Mouse (Mus musculus) embryonic facial prominence, embryonic 11.5 days (tissue): Measurements from ENCODE around the gene Gna14. TPM values are rescaled to one million over a fixed set of nuclear protein-coding genes. Genes with fewer than 3 reads are reported as not detected.

Experiments
- ATAC-seq: fragments of 200-750 bp; cut with Nextera tagmentation; replicated peaks from 2 replicates; pipeline ENCODE4 v1.8.0; 2017; ENCODE audit warnings: low read depth; ENCODE audit not compliant: insufficient number of reproducible peaks, low FRiP score, low TSS enrichment
- DNase-seq: peaks from one replicate; pipeline ENCODE4 v3.0.0-alpha.2; 2015; ENCODE audit warnings: low spot score
- H3K27ac ChIP-seq: fragments of 300-500 bp; sonication (generic); replicated peaks from 2 replicates; pipeline ENCODE4 v1.5.1; 2014; ENCODE audit warnings: mild to moderate bottlenecking, low read depth, low read length, control low read depth
- H3K27me3 ChIP-seq: fragments of 300-500 bp; sonication (generic); 2 replicates; pipeline ENCODE4 v1.6.1; 2014; ENCODE audit warnings: mild to moderate bottlenecking, low read length, moderate library complexity, mixed read lengths; ENCODE audit not compliant: control insufficient read depth, insufficient read depth
- H3K36me3 ChIP-seq: fragments of 300-500 bp; sonication (generic); replicated peaks from 2 replicates; pipeline ENCODE4 v1.6.1; 2014; ENCODE audit warnings: low read depth, mild to moderate bottlenecking, low read length, moderate library complexity, mixed read lengths; ENCODE audit not compliant: control insufficient read depth, insufficient read depth
- H3K4me1 ChIP-seq: fragments of 300-500 bp; sonication (generic); 2 replicates; pipeline ENCODE4 v1.6.1; 2014; ENCODE audit warnings: low read length, mixed read lengths; ENCODE audit not compliant: control insufficient read depth, insufficient read depth
- H3K4me2 ChIP-seq: fragments of 300-500 bp; sonication (generic); 2 replicates; pipeline ENCODE4 v1.6.1; 2014; ENCODE audit warnings: low read depth, mild to moderate bottlenecking, control low read depth, low read length, moderate library complexity
- H3K4me3 ChIP-seq: fragments of 300-500 bp; sonication (generic); 2 replicates; pipeline ENCODE4 v1.5.1; 2014; ENCODE audit warnings: low read depth, low read length, control low read depth
- H3K9ac ChIP-seq: fragments of 300-500 bp; sonication (generic); replicated peaks from 2 replicates; pipeline ENCODE4 v1.6.1; 2014; ENCODE audit warnings: mild to moderate bottlenecking, control low read depth, low read length
- H3K9me3 ChIP-seq: fragments of 300-500 bp; sonication (generic); replicated peaks from 2 replicates; pipeline ENCODE4 v1.6.1; 2016; ENCODE audit warnings: mild to moderate bottlenecking, low read length, inconsistent platforms, mixed read lengths; ENCODE audit not compliant: control insufficient read depth
- WGBS: fragments of 180-500 bp; shearing (Covaris S2); extraction: QIAGEN DNeasy Blood & Tissue Kit; methylation state at CpG from one replicate; pipeline ENCODE4 v1.1.7; 2014; 5-methylcytosine and 5-hydroxymethylcytosine counted together
- polyA plus RNA-seq: library from polyadenylated mRNA; unstranded; fragments of >200 nt; fragmentation: Nextera tagmentation; extraction: Ambion mirVana; gene quantifications from 2 replicates; pipeline ENCODE4 v1.2.1, GENCODE M21; 2014

The Gna14 gene
- polyA plus RNA-seq, 1 experiment from 2014 or later: 0.90 TPM

DNA sequence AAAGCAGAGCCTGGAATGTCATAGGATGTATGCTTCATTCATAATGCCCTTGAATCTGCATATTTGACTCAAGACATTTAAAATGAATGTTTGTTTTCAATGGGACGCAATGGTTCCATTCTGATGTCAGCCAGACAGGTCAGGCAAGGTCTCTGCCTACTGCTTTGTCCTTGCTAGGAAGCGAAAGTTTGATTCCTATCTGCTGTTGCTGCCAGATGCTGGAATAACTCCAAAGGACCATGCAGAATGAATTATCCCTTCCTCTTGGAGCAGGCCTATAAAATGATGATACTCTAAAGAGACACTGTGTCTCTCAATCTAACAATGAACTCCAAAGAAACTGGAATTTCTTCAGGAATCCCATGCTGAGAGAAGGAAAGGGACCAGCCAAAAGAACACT, 10.0 kb upstream of the Gna14 start:
- ATAC-seq: no peak
- H3K4me1 ChIP-seq: no peaks in the 10 kb centered on the region
- H3K36me3 ChIP-seq: no peaks in the 10 kb centered on the region
- H3K4me3 ChIP-seq: no peak overlapping the region
- no peaks in the 10 kb centered on the region for H3K27me3 ChIP-seq
- H3K27ac ChIP-seq: no peak overlapping the region
- H3K4me2 ChIP-seq: no peak overlapping the region
- DNase-seq: no peak
- WGBS: 84% methylated on average over 2 of the region's 2 CpGs
- no peaks in the 10 kb centered on the region for H3K9me3 ChIP-seq
- no peak overlapping the region for H3K9ac ChIP-seq

DNA sequence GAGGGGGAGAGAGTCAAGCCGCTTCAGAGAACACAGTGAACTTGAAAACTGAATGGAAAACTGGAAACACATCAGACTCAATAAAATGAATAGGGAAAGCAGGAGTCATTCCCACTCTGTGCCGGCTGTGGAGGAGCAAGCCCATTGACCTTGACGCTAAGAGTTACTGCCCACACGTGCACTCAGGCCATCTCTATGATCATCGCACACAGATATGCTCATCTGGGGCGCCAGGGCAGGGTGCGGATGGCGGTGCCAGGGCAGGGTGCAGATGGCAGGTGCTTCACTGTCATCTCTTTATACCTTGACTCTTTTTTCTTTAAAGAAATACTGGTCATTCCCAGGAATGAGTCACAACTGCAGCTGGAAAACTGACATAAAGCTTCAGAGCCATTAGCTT, 4.2 kb upstream of the Gna14 start:
- Histone ChIP-seq H3K4me2 (no peak overlapping the region), H3K36me3 (no peaks in the 10 kb centered on the region), H3K9me3 (no peaks in the 10 kb centered on the region), H3K4me3 (no peak overlapping the region), H3K27me3 (peaks cover 11% of the 10 kb centered on the region), H3K9ac (no peak overlapping the region), H3K27ac (no peak overlapping the region), H3K4me1 (no peaks in the 10 kb centered on the region)
- 91% methylated on average over 8 of the region's 8 CpGs for WGBS
- DNase-seq (no peak), ATAC-seq (no peak)

DNA sequence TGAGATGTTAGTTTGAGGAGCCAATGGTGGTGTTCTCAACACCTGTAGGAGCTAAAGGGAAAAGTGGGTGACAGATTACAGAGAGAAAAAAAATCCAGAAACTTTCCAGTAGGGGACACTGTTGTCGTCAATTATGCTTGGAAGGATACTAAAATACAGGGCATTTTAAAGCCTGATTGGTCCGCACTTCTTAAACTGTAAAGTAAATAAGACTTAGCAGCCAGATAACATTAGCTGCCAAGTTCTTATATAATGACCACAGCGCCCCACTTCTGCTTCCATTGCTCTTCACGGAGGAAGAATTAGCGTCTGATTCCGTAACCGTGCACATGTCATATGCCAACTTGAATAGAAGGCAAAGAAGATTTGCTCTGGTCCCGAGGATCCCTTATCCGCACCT, 683 bp upstream of the Gna14 start:
- peak; percentile 55 for DNase-seq
- H3K4me1 ChIP-seq: no peaks in the 10 kb centered on the region
- no peak for ATAC-seq
- no peaks in the 10 kb centered on the region for H3K9me3 ChIP-seq
- no peak overlapping the region for H3K4me3 ChIP-seq
- no peaks in the 10 kb centered on the region for H3K36me3 ChIP-seq
- no peak overlapping the region for H3K9ac ChIP-seq
- peak overlapping the region; percentile 60; the same call in 1 of the 2 replicates for H3K4me2 ChIP-seq
- no peak overlapping the region for H3K27ac ChIP-seq
- WGBS: 24% methylated on average over 9 of the region's 9 CpGs
- peaks cover 14% of the 10 kb centered on the region for H3K27me3 ChIP-seq

DNA sequence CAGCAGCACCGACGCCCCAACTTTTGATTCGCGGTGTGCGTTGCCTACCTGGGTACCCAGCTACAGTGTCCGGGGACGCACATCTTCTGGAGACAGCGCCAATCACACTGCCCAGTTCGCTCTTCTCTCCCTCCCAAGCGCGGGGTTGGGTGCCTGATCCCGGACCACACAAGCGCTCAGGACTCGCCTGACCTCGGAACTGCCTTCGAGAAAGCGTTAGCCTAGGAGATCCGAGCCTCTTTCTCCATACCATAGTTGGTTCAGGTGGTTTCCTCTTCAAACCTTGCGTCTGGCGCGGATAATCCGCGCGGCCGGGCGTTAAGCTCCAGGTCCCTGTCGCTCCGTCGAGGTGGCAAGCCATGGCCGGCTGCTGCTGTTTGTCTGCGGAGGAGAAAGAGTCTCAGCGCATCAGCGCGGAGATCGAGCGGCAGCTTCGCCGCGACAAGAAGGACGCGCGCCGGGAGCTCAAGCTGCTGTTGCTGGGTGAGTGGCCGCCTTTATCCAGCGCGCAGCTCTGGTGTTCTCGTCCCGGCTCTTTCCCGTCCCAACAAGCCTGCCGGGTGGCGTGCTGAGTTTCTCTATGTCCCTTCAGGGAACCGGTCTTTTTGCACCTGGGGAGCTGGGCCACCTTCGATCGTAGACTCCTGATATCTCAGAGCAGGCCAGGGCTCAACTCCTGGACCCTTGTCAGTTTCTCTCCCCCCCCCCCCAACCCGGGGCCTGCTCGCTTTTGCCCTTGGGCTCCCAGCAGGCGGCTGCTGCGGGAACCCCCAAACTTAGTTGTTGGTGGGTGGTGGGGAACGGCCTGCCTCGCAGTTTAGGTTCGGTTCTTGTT, 990 bp downstream of the Gna14 start:
- Histone ChIP-seq H3K4me1 (no peaks in the 10 kb centered on the region), H3K4me3 (peak overlapping the region; percentile 34), H3K36me3 (no peaks in the 10 kb centered on the region), H3K27ac (no peak overlapping the region), H3K4me2 (peak overlapping the region; percentile 60), H3K9ac (peak overlapping the region; percentile 43; the same call in 1 of the 2 replicates), H3K27me3 (peaks cover 14% of the 10 kb centered on the region), H3K9me3 (no peaks in the 10 kb centered on the region)
- no peak for ATAC-seq
- WGBS: 1% methylated on average over 61 of the region's 61 CpGs
- DNase-seq: peak; percentile 55

DNA sequence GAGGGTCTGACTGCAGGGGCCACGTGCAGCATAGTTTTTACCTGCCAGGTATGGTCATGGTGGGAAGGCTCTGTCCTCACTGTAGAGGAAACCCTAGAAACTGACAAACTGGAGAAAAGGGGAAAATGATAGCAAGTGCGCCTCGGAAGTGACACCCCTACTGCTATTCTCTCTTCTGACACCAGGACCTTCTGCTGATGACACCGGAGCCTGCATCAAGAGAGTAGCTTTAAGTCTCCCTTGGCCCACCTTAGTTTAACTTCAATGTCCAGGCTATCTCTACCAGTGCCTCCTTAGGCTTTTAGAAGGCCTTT, 1.6 kb downstream of the Gna14 start:
- no peak overlapping the region for H3K4me3 ChIP-seq
- no peaks in the 10 kb centered on the region for H3K9me3 ChIP-seq
- no peak overlapping the region for H3K9ac ChIP-seq
- ATAC-seq: no peak
- WGBS: 19% methylated on average over 4 of the region's 4 CpGs
- no peaks in the 10 kb centered on the region for H3K36me3 ChIP-seq
- H3K4me1 ChIP-seq: no peaks in the 10 kb centered on the region
- H3K4me2 ChIP-seq: no peak overlapping the region
- H3K27ac ChIP-seq: no peak overlapping the region
- DNase-seq: no peak
- H3K27me3 ChIP-seq: peaks cover 14% of the 10 kb centered on the region

DNA sequence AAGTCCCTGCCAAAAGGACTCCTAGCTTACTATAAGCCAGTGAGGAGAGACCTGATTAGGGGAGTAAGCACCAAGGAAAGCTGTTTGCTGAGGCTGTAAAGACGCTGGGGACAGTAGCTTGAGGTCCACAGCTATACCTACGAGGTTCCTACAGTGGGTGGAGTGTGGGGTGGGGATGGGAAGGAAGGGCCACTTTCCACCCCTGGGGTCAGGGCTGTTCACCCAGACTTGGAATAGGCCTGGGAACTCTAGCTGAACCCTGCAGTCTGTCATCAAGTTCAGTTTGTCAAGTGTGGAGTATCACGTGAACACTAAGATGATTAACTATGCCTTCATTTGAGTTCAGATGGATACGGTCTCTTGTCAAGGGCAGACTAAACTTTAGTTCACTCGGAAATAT, 2.3 kb downstream of the Gna14 start:
- Histone ChIP-seq H3K9ac (no peak overlapping the region), H3K4me1 (no peaks in the 10 kb centered on the region), H3K27me3 (peaks cover 14% of the 10 kb centered on the region), H3K27ac (no peak overlapping the region), H3K9me3 (no peaks in the 10 kb centered on the region), H3K4me3 (no peak overlapping the region), H3K4me2 (no peak overlapping the region), H3K36me3 (no peaks in the 10 kb centered on the region)
- ATAC-seq (no peak), DNase-seq (no peak)
- 54% methylated on average over 5 of the region's 5 CpGs for WGBS

DNA sequence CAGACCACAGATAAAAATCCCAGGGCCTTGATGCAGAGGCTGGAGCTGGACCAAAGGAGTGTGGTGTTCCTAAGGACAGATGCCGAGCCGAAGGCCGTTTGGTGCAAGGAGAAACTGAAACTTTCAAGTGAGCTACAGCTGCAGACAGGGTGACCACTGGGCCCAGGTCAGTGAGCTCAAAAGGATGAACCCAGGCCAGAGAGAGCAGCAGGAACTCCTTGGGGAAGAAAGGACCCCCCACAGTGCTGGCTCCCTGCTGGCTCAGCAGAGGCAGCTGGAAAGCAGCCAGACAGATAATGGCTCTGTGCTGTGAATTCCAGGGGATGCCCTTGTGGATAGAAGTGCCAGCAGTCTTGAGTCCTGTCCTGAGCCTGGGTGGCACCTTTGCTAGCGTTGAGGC, 3.7 kb downstream of the Gna14 start:
- Histone ChIP-seq H3K9ac (no peak overlapping the region), H3K4me3 (no peak overlapping the region), H3K27me3 (peaks cover 14% of the 10 kb centered on the region), H3K4me1 (no peaks in the 10 kb centered on the region), H3K36me3 (no peaks in the 10 kb centered on the region), H3K27ac (no peak overlapping the region), H3K9me3 (no peaks in the 10 kb centered on the region), H3K4me2 (no peak overlapping the region)
- DNase-seq (no peak), ATAC-seq (no peak)
- 52% methylated on average over 4 of the region's 4 CpGs for WGBS

DNA sequence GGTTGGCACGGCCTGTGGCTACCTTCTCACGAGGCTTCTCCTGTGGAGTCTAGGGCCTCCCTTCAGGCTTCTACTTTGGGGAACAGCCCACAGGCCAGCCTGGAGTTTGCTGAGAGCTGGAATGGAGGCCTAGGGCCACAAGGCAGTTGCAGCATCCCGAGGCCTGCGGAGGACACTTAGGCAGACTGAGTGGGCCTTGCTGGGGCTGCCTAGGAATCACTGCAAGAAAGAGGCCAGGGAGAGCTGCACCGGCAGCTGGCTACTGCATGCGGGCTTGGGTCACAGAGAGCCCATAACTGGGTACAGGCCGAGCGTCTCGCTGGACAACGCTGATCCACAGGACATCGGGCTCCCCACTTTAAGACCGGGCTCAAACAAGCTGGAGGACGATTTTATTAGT, 4.3 kb downstream of the Gna14 start:
- Histone ChIP-seq H3K9me3 (no peaks in the 10 kb centered on the region), H3K36me3 (no peaks in the 10 kb centered on the region), H3K27me3 (peaks cover 14% of the 10 kb centered on the region), H3K4me2 (no peak overlapping the region), H3K4me1 (no peaks in the 10 kb centered on the region), H3K9ac (no peak overlapping the region), H3K4me3 (no peak overlapping the region), H3K27ac (no peak overlapping the region)
- DNase-seq (no peak), ATAC-seq (no peak)
- 52% methylated on average over 13 of the region's 13 CpGs for WGBS
